Mouse (Mus musculus) kidney, postnatal 4 days (tissue): ENCODE measurements around the gene Triobp.

ENCODE experiments used
- DNase-seq, 2 experiments: peaks; one replicate each; pipeline ENCODE4 v3.0.0; 2021; ENCODE audit warnings: mixed read lengths in 2 of 2

The Triobp gene

GRCm38 (mm10) chr15:79037913-79038328 lies 90.4 kb downstream of the Triobp start:
- DNase-seq, result peak; percentile 88 to 90

DNA sequence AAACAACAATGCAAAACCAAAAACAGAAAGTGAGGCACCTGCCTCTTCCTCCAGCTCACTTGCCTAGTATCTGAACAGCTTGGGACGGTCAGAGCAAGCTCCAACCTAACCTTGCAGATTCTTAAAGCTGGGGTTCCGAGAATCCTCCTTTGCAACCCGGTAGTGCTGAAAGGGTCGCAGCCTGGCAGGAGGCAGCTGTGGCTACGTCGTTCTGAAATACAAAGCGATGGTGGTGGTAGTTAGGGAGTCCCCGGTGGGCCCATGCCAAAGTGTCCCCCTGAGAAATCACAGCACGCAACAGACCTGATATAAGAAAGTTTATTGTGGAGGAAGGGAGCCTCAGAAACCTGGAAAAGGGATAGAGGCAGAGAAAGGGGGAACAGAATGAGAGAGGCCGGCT lies 90.8 kb downstream of the Triobp start:
- DNase-seq, result no peak

DNA sequence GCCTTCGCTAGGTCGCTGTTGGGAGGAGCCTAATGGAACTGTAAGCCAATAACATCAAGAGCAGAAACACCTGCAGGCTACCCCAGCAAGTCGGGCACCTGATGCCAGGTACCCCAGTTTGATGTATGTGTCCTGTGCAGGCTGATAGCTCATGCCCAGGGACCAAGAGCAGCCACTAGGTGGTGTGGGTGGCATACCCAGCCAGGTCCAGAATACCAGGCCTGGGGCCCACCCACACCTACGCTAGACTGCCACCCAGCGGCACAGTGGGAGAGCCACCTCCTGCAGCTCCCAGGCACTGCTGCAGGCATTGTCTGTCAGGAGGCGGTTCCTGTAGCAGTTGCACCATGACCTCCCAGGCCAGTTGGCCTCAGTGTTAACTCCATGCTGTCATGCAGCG lies 91.3 kb downstream of the Triobp start:
- DNase-seq, result peak; percentile 88 to 93

GRCm38 (mm10) chr15:79040501-79041416 lies 93.2 kb downstream of the Triobp start:
- DNase-seq, result peak; percentile 63 to 73

GRCm38 (mm10) chr15:79041585-79041984 lies 94.1 kb downstream of the Triobp start, which contains the start of gene Galr3:
TSS of gene Galr3 (plus strand) at chr15:79041885.
- DNase-seq, result no peak

GRCm38 (mm10) chr15:79042721-79043491 lies 95.4 kb downstream of the Triobp start:
- peak; percentile 37 to 65 for DNase-seq

DNA sequence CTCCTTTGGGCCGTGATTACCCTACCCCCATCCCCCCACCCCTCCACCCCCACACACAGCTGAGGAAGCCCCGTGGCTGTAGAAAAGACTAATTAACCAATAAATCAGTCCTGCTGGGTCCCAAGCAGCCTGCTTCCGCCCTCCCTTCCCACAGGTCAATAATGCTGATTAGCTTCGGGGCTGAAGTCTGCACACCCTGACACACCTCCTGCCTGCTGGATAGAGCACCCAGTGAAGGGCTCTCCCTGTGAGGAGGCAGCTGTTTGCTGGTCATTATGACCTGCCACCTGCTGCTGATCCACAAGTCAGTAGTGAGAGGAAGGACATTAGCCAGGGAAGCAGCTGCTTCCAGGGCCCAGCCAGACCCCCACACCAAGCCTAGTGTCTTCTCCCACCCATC lies 97.3 kb downstream of the Triobp start:
- no peak for DNase-seq

GRCm38 (mm10) chr15:79048186-79048585 lies 100.7 kb downstream of the Triobp start:
- DNase-seq, result no peak

DNA sequence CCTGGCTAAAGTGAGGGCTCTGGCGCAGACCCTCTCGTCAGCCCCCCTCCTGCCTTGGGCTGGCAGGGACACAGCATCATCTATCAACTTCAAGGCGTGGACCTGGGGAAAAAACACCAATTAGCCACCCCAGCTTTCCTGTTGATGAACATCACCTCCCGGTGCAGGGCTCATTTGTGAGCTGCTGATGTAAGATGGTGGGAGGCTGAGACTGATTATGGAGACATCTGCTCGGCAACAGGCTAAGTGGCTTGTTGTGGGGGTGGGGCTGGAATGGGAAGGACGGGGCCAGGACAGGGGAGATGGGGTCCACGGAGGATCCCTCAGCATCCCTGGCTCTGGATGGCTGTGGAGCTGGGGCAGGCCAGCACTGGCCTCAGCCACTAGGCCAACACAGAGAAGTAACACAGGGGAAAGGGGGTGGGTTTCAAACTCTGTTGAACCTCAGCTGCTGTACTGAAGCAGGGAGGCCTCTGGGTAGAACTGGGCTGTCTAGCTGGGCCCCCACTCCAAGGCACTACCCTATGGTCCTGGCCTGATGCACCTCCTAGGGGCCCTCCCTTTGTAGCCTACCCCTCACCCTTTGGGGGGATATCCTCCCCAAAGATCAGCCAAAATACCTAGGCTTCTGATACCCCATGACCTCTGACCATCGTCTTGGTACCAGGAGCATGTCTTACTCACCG lies 102.8 kb downstream of the Triobp start:
- DNase-seq, result no peak

DNA sequence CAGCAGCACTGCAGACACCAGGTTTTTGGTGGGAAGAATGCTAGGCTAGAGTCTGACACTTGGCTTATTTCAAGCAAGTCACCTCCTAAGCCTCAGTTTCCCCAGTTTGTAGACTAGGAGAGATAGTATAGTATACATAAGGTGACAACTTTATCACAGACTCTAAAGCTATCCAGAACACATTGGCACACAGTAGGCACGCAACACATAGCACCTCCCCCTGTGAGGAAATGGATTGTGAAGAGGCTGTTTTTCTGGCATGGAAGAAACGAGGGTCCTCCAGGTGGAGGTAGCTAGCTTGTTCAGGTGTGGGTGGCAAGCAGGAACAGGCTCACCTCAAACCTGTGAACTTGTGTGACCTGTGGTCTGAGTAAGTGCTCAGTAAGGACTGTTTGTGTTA lies 103.4 kb downstream of the Triobp start:
- no peak for DNase-seq

- peak; percentile 56 to 76 for DNase-seq
Measured at GRCm38 (mm10) chr15:79051461-79052360, 104.2 kb downstream of the Triobp start.

DNA sequence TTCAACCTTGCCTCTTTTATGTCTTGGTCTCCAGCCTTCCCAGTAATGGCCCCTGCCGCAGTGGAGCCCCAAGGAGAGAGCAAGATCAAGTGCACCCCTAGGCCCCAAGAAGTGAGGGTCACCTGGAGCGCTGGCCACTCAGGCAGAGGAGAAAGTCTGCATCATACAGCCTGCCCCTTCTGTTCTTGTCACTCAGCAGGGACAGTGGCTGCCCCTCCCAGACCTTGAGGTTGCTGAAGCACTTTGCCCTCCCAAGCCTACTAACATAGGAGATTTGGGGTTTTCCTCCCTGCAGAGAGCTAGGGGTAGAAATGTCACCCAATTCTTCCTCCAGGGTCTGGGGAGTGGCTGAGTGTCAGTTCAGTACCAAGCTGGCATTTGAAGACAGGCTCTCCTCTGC lies 104.8 kb downstream of the Triobp start:
- no peak for DNase-seq
